Mouse (Mus musculus) heart, postnatal 0 days (tissue): ENCODE measurements around the gene Atp6v1f. TPM values are rescaled to one million over a fixed set of nuclear protein-coding genes. Genes with fewer than 3 reads are reported as not detected.

Source experiments
- ATAC-seq: fragments of 200-750 bp; cut with Nextera tagmentation; 2 replicates; pipeline ENCODE4 v1.8.0; 2017; ENCODE audit warnings: low read depth, moderate number of reproducible peaks, moderate library complexity; ENCODE audit not compliant: insufficient read depth
- DNase-seq: peaks from one replicate; pipeline ENCODE4 v3.0.0-alpha.2; 2016; ENCODE audit warnings: low spot score
- H3K27ac ChIP-seq: fragments of 300-500 bp; sonication (generic); 2 replicates; pipeline ENCODE4 v1.5.1; 2014; ENCODE audit warnings: low read depth, mild to moderate bottlenecking
- H3K27me3 ChIP-seq: fragments of 300-500 bp; sonication (generic); 2 replicates; pipeline ENCODE4 v1.6.1; 2014; ENCODE audit warnings: low read length, mixed read lengths; ENCODE audit not compliant: control insufficient read depth, insufficient read depth
- H3K36me3 ChIP-seq: fragments of 300-500 bp; sonication (generic); replicated peaks from 2 replicates; pipeline ENCODE4 v1.6.1; 2014; ENCODE audit warnings: low read length, mixed read lengths; ENCODE audit not compliant: control insufficient read depth, insufficient read depth
- H3K4me1 ChIP-seq: fragments of 300-500 bp; sonication (generic); 2 replicates; pipeline ENCODE4 v1.6.1; 2014; ENCODE audit warnings: antibody characterized with exemption; ENCODE audit not compliant: control insufficient read depth, insufficient read depth
- H3K4me2 ChIP-seq: fragments of 300-500 bp; sonication (generic); 2 replicates; pipeline ENCODE4 v1.6.1; 2014; ENCODE audit warnings: low read depth, mild to moderate bottlenecking, low read length, moderate library complexity
- H3K4me3 ChIP-seq: fragments of 300-500 bp; sonication (generic); 2 replicates; pipeline ENCODE4 v1.5.1; 2014; ENCODE audit warnings: low read depth, low read length
- H3K9ac ChIP-seq: fragments of 300-500 bp; sonication (generic); replicated peaks from 2 replicates; pipeline ENCODE4 v1.6.1; 2014; ENCODE audit warnings: low read depth, low read length, mixed read lengths
- H3K9me3 ChIP-seq: fragments of 300-500 bp; sonication (generic); replicated peaks from 2 replicates; pipeline ENCODE4 v1.6.1; 2016; ENCODE audit warnings: low read length; ENCODE audit not compliant: control insufficient read depth
- CTCF ChIP-seq: IDR thresholded peaks from 2 replicates; pipeline ENCODE4 v1.5.1; 2016; ENCODE audit warnings: antibody characterized with exemption, control low read depth, low read depth
- EP300 ChIP-seq: IDR thresholded peaks from 2 replicates; pipeline ENCODE4 v1.6.1; 2016; ENCODE audit warnings: antibody characterized with exemption, low read depth
- WGBS: fragments of 180-500 bp; shearing (Covaris S2); extraction: QIAGEN DNeasy Blood & Tissue Kit; methylation state at CpG from one replicate; pipeline ENCODE4 v1.1.7; 2014; 5-methylcytosine and 5-hydroxymethylcytosine counted together
- polyA plus RNA-seq: library from polyadenylated mRNA; unstranded; fragments of >200 nt; fragmentation: Nextera tagmentation; extraction: Ambion mirVana; gene quantifications from 2 replicates; pipeline ENCODE4 v1.2.1, GENCODE M21; 2015
- total RNA-seq: library from RNA; depleted of rRNA; stranded (reverse); fragments of >200 nt; gene quantifications from 2 replicates; pipeline ENCODE4 v1.2.3, GENCODE M21; 2014; ENCODE audit warnings: low replicate concordance

Gene Atp6v1f
- total and polyA plus RNA-seq, 2 experiments from 2014 or later = 228 to 247 TPM

DNA sequence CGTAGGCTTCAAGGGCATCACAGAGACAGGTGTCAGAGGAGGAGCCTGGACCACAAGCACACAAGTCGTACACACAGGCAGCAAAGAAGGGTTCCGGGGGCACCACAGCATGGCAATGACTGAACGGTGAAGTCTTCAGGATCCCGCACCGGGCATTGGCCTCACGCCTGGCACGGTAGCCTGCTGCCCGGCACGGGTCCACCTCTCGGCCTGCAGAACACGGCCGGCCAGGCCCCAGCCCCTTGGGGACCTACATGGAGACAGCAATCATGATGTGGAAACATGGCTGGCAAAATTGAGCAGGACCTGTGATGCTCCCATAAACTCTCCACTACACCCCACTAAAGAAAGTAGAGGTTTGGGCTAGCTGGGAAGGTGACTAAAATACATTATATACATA lies 15.2 kb downstream of the Atp6v1f start:
- no peak overlapping the region for H3K4me2 ChIP-seq
- no peaks in the 10 kb centered on the region for H3K9me3 ChIP-seq
- H3K4me3 ChIP-seq = no peak overlapping the region
- H3K27ac ChIP-seq = no peak overlapping the region
- 93% methylated on average over 13 of the region's 13 CpGs for WGBS
- H3K9ac ChIP-seq = no peak overlapping the region
- no peak for ATAC-seq
- DNase-seq = no peak
- H3K27me3 ChIP-seq = peaks cover 10% of the 10 kb centered on the region
- TF ChIP-seq EP300 = no peak
- TF ChIP-seq CTCF = no peak
- H3K4me1 ChIP-seq = no peaks in the 10 kb centered on the region
- H3K36me3 ChIP-seq = no peaks in the 10 kb centered on the region

DNA sequence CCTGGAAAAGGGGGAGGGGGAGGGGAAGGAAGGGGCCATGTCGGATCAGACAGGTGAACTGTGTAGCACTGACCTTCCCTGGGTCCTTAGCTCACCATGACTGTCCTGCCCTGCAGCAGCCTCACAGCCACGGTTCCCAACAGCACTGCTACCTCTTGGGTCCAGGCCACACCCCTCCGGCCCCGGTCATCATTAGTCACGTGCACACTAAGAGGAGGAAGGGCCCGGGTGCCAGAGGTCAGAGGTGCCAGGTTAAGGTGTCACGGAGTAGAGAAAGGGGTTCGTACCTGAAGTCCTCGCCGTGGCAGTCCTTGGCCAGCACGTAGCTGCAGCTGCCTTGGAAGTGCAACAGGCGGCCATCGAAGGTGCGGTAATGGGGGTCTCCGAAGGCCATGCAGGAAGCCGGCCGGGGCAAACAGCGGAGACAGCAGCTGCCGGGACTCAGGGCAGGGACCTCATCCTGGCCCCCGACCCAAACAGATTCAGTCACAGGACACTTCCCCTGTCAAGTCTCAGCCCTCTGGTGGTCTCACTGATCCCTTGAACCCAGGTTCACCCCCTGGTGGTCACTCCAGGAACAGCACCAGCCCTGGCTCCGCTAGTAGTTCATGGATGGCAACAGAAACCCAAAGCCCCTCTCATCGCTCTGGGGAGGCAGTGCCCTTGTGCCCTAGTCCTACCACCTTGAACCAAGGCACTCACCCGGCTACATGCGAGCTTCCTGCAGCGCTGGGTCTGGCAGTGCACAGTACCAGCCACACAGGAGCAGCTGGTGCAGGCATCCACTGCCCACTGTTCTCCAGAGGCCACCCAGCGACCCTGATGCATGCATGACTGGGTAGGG lies 17.4 kb downstream of the Atp6v1f start:
- no peak overlapping the region for H3K27ac ChIP-seq
- TF ChIP-seq CTCF (peak; percentile 90), EP300 (no peak)
- peak overlapping the region; percentile 45 for H3K4me3 ChIP-seq
- peak overlapping the region; percentile 81 for H3K4me2 ChIP-seq
- 7% methylated on average over 26 of the region's 26 CpGs for WGBS
- H3K36me3 ChIP-seq = no peaks in the 10 kb centered on the region
- no peaks in the 10 kb centered on the region for H3K4me1 ChIP-seq
- no peaks in the 10 kb centered on the region for H3K9me3 ChIP-seq
- peaks cover 10% of the 10 kb centered on the region for H3K27me3 ChIP-seq
- no peak overlapping the region for H3K9ac ChIP-seq
- ATAC-seq (peak; percentile 75), DNase-seq (peak; percentile 21)

DNA sequence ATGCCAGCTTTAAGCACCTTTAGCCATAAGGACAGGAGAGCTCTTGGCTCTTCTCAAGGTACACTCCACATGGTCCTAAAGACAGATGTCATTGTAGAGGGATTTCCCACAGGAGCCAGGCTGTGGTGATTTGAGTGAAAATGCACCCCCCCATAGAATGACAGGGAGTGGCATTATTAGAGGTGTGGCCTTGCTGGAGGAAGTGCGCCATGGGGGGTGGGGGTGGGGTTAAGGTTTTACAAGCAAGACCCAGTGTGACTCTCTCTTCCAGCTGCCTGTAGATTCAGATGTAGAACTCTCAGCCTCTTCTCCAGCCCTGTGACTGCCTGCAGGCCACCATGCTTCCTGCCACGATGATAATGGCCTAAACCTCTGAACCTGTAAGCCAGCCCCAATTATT lies 18.4 kb downstream of the Atp6v1f start:
- Histone ChIP-seq H3K27me3 (peaks cover 12% of the 10 kb centered on the region), H3K4me2 (no peak overlapping the region), H3K4me3 (no peak overlapping the region), H3K27ac (no peak overlapping the region), H3K9ac (no peak overlapping the region), H3K4me1 (no peaks in the 10 kb centered on the region), H3K36me3 (no peaks in the 10 kb centered on the region), H3K9me3 (no peaks in the 10 kb centered on the region)
- TF ChIP-seq CTCF (no peak), EP300 (no peak)
- 65% methylated on average over 2 of the region's 2 CpGs for WGBS
- no peak for DNase-seq
- no peak for ATAC-seq

DNA sequence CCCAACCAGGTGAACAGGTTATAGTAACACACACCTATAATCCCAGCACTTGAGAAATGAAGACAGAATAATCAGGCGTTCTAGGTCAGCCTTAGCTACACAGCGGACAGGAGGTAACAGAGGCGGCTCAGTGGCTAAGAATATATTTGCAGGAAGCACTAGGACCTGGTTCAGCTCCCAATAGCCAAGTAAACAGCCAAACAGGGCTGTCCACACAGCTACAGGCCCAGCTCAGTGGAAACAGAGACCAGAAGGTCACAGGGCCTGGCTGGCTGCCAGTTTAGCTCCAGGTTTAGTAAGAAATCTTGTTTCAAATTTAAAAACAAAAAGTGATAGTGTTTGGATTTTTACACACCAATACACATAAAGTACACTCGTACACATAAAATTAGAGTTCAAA lies 26.6 kb downstream of the Atp6v1f start:
- Histone ChIP-seq H3K4me2 (no peak overlapping the region), H3K4me1 (no peaks in the 10 kb centered on the region), H3K4me3 (no peak overlapping the region), H3K9me3 (no peaks in the 10 kb centered on the region), H3K9ac (no peak overlapping the region), H3K27ac (no peak overlapping the region), H3K36me3 (no peaks in the 10 kb centered on the region), H3K27me3 (peaks cover 30% of the 10 kb centered on the region)
- WGBS = 63% methylated on average over 4 of the region's 4 CpGs
- TF ChIP-seq CTCF (no peak), EP300 (no peak)
- DNase-seq (no peak), ATAC-seq (no peak)

DNA sequence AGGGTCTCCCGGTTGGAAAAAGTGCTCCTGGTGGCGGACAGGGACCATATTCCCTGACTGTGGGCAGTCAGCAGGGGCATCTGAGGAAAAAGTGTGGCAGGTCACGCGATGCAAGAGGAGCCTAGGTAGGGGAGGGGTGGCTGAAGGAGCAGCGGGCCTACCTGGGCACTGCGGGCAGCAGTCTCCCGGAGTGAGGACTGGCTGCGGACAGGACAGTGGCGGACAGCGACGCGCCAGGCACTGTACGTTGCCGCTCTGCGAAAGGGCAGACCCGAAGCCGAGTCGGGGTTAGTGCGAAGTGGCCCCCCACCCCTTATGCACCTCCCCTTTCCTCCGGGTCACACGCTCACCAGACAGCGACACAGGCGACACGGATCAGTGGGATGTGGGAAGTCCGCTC lies 28.8 kb downstream of the Atp6v1f start:
- TF ChIP-seq EP300 = no peak
- no peak for TF ChIP-seq CTCF
- peak overlapping the region; percentile 6; the same call in 1 of the 2 replicates for H3K4me2 ChIP-seq
- 29% methylated on average over 25 of the region's 25 CpGs for WGBS
- no peaks in the 10 kb centered on the region for H3K4me1 ChIP-seq
- ATAC-seq (no peak), DNase-seq (no peak)
- H3K9ac ChIP-seq = no peak overlapping the region
- peaks cover 28% of the 10 kb centered on the region for H3K27me3 ChIP-seq
- no peaks in the 10 kb centered on the region for H3K9me3 ChIP-seq
- no peaks in the 10 kb centered on the region for H3K36me3 ChIP-seq
- no peak overlapping the region for H3K27ac ChIP-seq
- no peak overlapping the region for H3K4me3 ChIP-seq

DNA sequence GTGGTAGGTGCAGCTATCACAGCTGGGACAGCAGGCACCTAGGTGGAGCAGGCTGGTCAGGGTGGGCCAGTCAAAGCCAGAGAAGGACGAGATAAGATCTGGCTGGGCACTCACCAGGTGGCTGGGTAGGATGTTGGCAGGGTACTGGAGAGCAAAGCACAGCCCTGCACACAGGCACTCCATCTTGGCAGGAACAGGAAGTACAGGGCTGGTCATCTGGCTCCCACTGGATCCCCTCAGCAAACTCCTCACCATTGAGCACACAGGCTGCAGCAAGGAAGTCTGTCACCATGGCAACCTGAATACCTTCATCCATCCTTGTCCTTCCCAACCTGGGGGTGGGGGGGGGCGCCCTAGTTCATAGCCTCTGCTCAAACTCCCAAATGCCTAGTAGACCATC lies 30.3 kb downstream of the Atp6v1f start:
- DNase-seq (no peak), ATAC-seq (no peak)
- WGBS = 28% methylated on average over 2 of the region's 2 CpGs
- no peaks in the 10 kb centered on the region for H3K36me3 ChIP-seq
- no peak overlapping the region for H3K9ac ChIP-seq
- peaks cover 23% of the 10 kb centered on the region for H3K27me3 ChIP-seq
- H3K4me3 ChIP-seq = no peak overlapping the region
- no peak overlapping the region for H3K4me2 ChIP-seq
- H3K27ac ChIP-seq = no peak overlapping the region
- no peaks in the 10 kb centered on the region for H3K4me1 ChIP-seq
- TF ChIP-seq CTCF = no peak
- no peak for TF ChIP-seq EP300
- H3K9me3 ChIP-seq = no peaks in the 10 kb centered on the region
